Comparison of ENCODE assay signal across 17 mouse cellular contexts in the genomic region with DNA sequence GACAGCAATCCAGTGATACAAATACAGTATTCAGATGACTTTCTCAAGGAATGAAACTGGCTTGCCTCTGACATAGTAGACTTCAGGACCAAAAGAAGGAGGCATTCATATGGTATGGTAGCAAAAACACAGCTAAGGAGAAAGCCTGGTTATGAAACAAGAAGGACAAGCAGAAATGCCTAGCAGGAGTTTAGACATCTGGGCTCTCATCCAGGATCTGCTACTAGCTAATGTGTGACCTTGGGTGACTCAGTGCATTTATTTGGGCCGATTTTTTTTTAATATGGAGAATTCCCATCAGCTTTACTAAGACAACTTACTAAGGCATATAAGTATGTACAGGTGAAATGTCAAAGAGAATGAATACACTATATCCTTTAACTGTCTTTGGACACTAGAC.
DNase-seq lines count a peak whose midpoint lies in the region; ATAC-seq and TF ChIP-seq lines count a peak whose summit lies in the region.
"Had no signal": no experiment of that assay in that cellular context is flagged by ENCODE, and none has a peak within 500 bp of the region (broad histone marks: within the 10 kb centered on the region; RNA-seq: fewer than 3 reads in every experiment).

No protein-coding gene starts in this region.

- peaks cover 12% of the 10 kb centered on the region; the same call in 1 of the 2 replicates for H3K4me1 ChIP-seq in heart, embryonic 16.5 days (ENCODE audit: control insufficient read depth, insufficient read depth, low read length)
- H3K4me1 ChIP-seq in limb, embryonic 14.5 days (ENCODE audit: control insufficient read depth, insufficient read depth, low read length): no peaks in the 10 kb centered on the region
- peaks cover 4% of the 10 kb centered on the region; the same call in 1 of the 2 replicates for H3K4me1 ChIP-seq in limb, embryonic 10.5 days
- H3K4me1 ChIP-seq in neural tube, embryonic 15.5 days: peaks cover 15% of the 10 kb centered on the region
- H3K4me1 ChIP-seq: embryonic facial prominence, embryonic 12.5 days; liver, embryonic 13.5 days had no signal

- WGBS in heart, embryonic 16.5 days: 66% methylated on average over 1 of the region's 1 CpGs
- 82% methylated on average over 1 of the region's 1 CpGs for WGBS in limb, embryonic 14.5 days
- WGBS in limb, embryonic 10.5 days: 95% methylated on average over 1 of the region's 1 CpGs
- 96% methylated on average over 1 of the region's 1 CpGs for WGBS in neural tube, embryonic 15.5 days

- intact Hi-C loops in heart, postnatal 36 days (cut with DNase I): no loop called here

- H3K27me3 ChIP-seq in heart, embryonic 16.5 days (ENCODE audit: control insufficient read depth, insufficient read depth, low read length): no peaks in the 10 kb centered on the region
- no peaks in the 10 kb centered on the region for H3K27me3 ChIP-seq in limb, embryonic 14.5 days (ENCODE audit: control insufficient read depth, insufficient read depth, low read length)
- H3K27me3 ChIP-seq in limb, embryonic 10.5 days (ENCODE audit: low read depth, poor library complexity, severe bottlenecking): no peaks in the 10 kb centered on the region
- no peaks in the 10 kb centered on the region for H3K27me3 ChIP-seq in neural tube, embryonic 15.5 days (replicated peaks)
- H3K27me3 ChIP-seq: embryonic facial prominence, embryonic 12.5 days; liver, embryonic 13.5 days; midbrain, embryonic 15.5 days had no signal

- no peak for DNase-seq in heart, postnatal 36 days
- peak; percentile 35 for DNase-seq in limb, embryonic 14.5 days (ENCODE audit: low spot score)
- no peak for DNase-seq in limb, embryonic 10.5 days (ENCODE audit: low spot score)
- peak; percentile 89 for DNase-seq in NIH3T3 (ENCODE audit: low read depth)
- DNase-seq in brain, adult 2 months (ENCODE audit: low read depth, low spot score): peak; percentile 43
- no peak for DNase-seq in embryo, embryonic 9.5 days (ENCODE audit: extremely low spot score)
- DNase-seq: cerebellum, adult 18-20 months; forebrain, postnatal 0 days; gastrocnemius, postnatal 10 days; liver, embryonic 13.5 days; right cerebral cortex, adult 18-20 months; thymus, adult 18-20 months had no signal

- no peak for TF ChIP-seq POLR2A in limb, embryonic 14.5 days (IDR thresholded peaks at IDR 0.05; ENCODE audit: borderline replicate concordance, extremely low read depth, insufficient read depth, insufficient read length)

- no peak overlapping the region for H3K9ac ChIP-seq in heart, embryonic 16.5 days (ENCODE audit: low read length)
- H3K9ac ChIP-seq in limb, embryonic 14.5 days (ENCODE audit: low read depth, low read length, severe bottlenecking): no peak overlapping the region
- H3K9ac ChIP-seq in neural tube, embryonic 15.5 days (replicated peaks): no peak overlapping the region
- H3K9ac ChIP-seq: embryonic facial prominence, embryonic 12.5 days; forebrain, postnatal 0 days; liver, embryonic 13.5 days; midbrain, embryonic 15.5 days had no signal

- no peak overlapping the region for H3K4me3 ChIP-seq in heart, embryonic 16.5 days (ENCODE audit: low read length)
- no peak overlapping the region for H3K4me3 ChIP-seq in limb, embryonic 14.5 days (replicated peaks; ENCODE audit: low read length)
- H3K4me3 ChIP-seq in limb, embryonic 10.5 days: no peak overlapping the region
- H3K4me3 ChIP-seq in neural tube, embryonic 15.5 days (replicated peaks): no peak overlapping the region
- H3K4me3 ChIP-seq: embryonic facial prominence, embryonic 12.5 days; liver, embryonic 13.5 days; midbrain, embryonic 15.5 days had no signal

- no peak for ATAC-seq in heart, embryonic 16.5 days (replicated peaks; ENCODE audit: extremely low read depth, insufficient read depth, low FRiP score)
- ATAC-seq in limb, embryonic 14.5 days (ENCODE audit: low FRiP score, low read depth): no peak
- no peak for ATAC-seq in neural tube, embryonic 15.5 days (ENCODE audit: low FRiP score)
- ATAC-seq: forebrain, postnatal 0 days; lung, postnatal 0 days; midbrain, embryonic 15.5 days had no signal

- no peak overlapping the region for H3K4me2 ChIP-seq in heart, embryonic 16.5 days (ENCODE audit: low read depth, low read length)
- H3K4me2 ChIP-seq in limb, embryonic 14.5 days (replicated peaks; ENCODE audit: low read depth, low read length, severe bottlenecking): no peak overlapping the region
- no peak overlapping the region for H3K4me2 ChIP-seq in neural tube, embryonic 15.5 days
- H3K4me2 ChIP-seq: embryonic facial prominence, embryonic 12.5 days; liver, embryonic 13.5 days; midbrain, embryonic 15.5 days had no signal

- H3K27ac ChIP-seq in heart, embryonic 16.5 days (ENCODE audit: low read length): peak overlapping the region; percentile 52
- 0 out of 2 replicates have a peak overlapping the region, but pooled peaks have one; percentile 13 for H3K27ac ChIP-seq in limb, embryonic 14.5 days (replicated peaks; ENCODE audit: low read depth, low read length)
- no peak overlapping the region for H3K27ac ChIP-seq in limb, embryonic 10.5 days
- no peak overlapping the region for H3K27ac ChIP-seq in neural tube, embryonic 15.5 days (replicated peaks)
- H3K27ac ChIP-seq: embryonic facial prominence, embryonic 12.5 days; liver, embryonic 13.5 days; midbrain, embryonic 15.5 days had no signal

- H3K9me3 ChIP-seq in heart, embryonic 16.5 days (replicated peaks; ENCODE audit: control insufficient read depth, low read length): no peaks in the 10 kb centered on the region
- H3K9me3 ChIP-seq in limb, embryonic 14.5 days (ENCODE audit: control insufficient read depth, low read length): no peaks in the 10 kb centered on the region
- H3K9me3 ChIP-seq in limb, embryonic 10.5 days (replicated peaks): no peaks in the 10 kb centered on the region
- H3K9me3 ChIP-seq in neural tube, embryonic 15.5 days (replicated peaks): no peaks in the 10 kb centered on the region
- H3K9me3 ChIP-seq: embryonic facial prominence, embryonic 12.5 days; liver, embryonic 13.5 days; midbrain, embryonic 15.5 days had no signal

- H3K36me3 ChIP-seq in heart, embryonic 16.5 days (ENCODE audit: control insufficient read depth, insufficient read depth): no peaks in the 10 kb centered on the region
- no peaks in the 10 kb centered on the region for H3K36me3 ChIP-seq in limb, embryonic 14.5 days (ENCODE audit: control insufficient read depth, insufficient read depth, low read length)
- no peaks in the 10 kb centered on the region for H3K36me3 ChIP-seq in limb, embryonic 10.5 days
- no peaks in the 10 kb centered on the region for H3K36me3 ChIP-seq in neural tube, embryonic 15.5 days
- H3K36me3 ChIP-seq: embryonic facial prominence, embryonic 12.5 days; liver, embryonic 13.5 days; midbrain, embryonic 15.5 days had no signal

Comparison
In these comparisons a context has a peak if more than half of its experiments do, and no peak if none do; other contexts are left out.
1. H3K27ac ChIP-seq: peak in heart, embryonic 16.5 days (single experiment) and limb, embryonic 14.5 days (single experiment); none in limb, embryonic 10.5 days (single experiment) and neural tube, embryonic 15.5 days (single experiment).
2. DNase-seq: peak in limb, embryonic 14.5 days (single experiment), NIH3T3 (single experiment) and brain, adult 2 months (single experiment); none in heart, postnatal 36 days (0 of 2), limb, embryonic 10.5 days (single experiment) and embryo, embryonic 9.5 days (single experiment).